Mouse (Mus musculus): ENCODE data around the gene Podxl. TPM values are rescaled to one million over a fixed set of nuclear protein-coding genes. Genes with fewer than 3 reads are reported as not detected.
"Not testable (repeated sequence)": the region's sequence is repeated elsewhere in the genome, so short reads cannot be mapped to it uniquely, and the experiment has no call there.

The Podxl gene
- polyA plus RNA-seq, 1 experiment = 23.1 TPM

DNA sequence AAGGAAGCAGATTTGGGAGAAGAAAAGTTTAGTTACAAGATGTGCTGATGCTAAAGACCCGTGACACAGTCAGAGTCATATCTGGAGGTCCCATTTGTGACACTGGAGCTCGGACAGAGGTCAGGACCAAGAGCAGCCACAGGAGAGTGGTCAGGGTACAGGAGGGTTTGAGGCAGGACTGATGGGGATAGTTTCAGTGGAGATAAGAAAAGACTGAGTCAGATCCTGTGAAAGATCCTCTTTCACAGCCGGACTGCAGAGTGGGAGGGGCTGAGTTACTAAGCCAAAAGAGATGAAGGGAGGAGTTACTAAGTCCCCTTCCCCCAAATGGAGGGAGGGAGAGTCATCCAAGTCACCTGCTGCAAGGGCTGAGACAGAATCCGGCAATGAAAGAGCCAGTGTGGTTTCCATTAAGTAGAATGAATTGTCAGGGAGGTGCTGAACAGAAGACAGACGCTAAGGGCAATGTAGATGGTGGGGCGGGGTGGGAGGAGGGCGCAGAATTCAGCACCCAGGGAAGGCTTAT, 4.4 kb upstream of the Podxl start:
- no peak for DNase-seq (ENCODE audit: low spot score)

- no peak for DNase-seq (ENCODE audit: low spot score)
These were observed 3.4 kb upstream of the Podxl start for GRCm38 (mm10) chr6:31567200-31567599.

DNA sequence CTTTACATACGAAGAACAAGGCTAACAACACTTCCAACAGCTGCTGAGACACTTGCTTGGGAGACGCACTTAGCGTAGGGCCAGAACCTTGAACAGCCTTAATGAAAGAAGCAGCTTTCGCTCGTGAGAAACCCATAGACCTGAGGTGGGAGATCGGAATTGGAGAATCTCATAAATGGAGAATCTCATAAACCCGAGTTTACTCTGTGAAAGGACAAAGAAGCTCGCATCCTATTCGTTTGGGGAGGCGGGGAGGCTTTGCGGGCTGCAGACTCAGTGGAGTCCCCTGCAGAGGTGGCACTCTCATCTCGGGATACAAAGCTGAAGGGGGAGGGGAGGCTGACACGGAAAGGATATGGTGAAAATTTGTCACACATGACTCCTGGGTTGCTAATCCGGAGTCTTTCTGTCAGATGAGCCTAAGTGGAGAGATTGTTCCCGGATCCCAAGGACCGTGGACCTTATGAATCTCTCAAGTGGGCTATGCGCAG, 1.2 kb upstream of the Podxl start:
- DNase-seq (ENCODE audit: low spot score) = no peak

DNA sequence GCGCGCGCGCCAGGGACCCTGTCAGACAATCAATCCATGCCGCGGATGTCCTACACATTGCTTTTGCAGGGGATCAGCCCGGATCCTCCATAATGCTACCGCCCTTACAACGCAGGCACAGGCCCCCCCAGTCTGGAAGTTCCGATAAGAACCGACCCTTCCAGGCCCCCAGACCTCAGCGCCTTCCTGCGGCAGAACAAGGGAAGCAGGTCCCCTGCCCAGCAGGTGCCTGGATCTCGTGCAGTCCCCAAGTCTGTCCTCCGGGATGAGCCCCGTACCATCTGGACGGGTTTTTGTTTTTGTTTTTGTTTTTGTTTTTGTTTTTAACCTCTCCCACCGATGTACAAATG, 376 bp upstream of the Podxl start:
- no peak for DNase-seq (ENCODE audit: low spot score)

GRCm38 (mm10) chr6:31562371-31563080, 1.3 kb downstream of the Podxl start:
- no peak for DNase-seq (ENCODE audit: low spot score)

GRCm38 (mm10) chr6:31561948-31562347, 1.8 kb downstream of the Podxl start:
- not testable (repeated sequence) for DNase-seq (ENCODE audit: low spot score)

- no peak for DNase-seq (ENCODE audit: low spot score)
These were observed 3.4 kb downstream of the Podxl start for GRCm38 (mm10) chr6:31560138-31560959.

DNA sequence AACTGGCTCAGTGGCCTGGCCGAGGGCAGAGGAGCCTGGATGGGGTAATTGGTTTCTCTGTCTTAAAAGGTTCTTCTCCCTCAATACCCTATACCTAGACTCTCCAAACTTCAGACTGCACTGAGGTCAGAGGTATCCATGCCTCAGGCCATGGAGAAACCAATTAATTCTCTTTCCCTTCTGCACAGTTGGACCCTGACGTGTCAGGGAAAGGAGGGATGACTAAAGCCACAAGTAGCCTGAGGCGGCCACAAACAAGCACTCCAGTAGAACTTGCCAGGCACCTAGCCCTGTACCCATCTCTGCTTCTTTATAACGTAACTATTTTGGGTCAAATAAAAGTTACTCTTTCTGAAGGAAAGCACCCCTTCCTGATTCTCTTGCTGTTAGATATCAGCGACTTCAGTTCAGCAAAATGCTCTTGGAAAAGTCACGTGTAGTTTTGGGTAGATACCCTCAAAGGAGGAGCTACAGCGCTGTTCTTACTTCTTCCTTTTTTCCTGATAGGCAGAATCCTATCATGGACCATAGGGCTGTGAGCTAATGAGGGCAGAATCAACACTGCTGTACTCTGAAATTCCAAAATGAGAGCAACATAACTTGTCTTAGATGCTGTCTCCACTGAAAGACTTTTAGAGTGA, 7.2 kb downstream of the Podxl start:
- DNase-seq (ENCODE audit: low spot score) = no peak

DNA sequence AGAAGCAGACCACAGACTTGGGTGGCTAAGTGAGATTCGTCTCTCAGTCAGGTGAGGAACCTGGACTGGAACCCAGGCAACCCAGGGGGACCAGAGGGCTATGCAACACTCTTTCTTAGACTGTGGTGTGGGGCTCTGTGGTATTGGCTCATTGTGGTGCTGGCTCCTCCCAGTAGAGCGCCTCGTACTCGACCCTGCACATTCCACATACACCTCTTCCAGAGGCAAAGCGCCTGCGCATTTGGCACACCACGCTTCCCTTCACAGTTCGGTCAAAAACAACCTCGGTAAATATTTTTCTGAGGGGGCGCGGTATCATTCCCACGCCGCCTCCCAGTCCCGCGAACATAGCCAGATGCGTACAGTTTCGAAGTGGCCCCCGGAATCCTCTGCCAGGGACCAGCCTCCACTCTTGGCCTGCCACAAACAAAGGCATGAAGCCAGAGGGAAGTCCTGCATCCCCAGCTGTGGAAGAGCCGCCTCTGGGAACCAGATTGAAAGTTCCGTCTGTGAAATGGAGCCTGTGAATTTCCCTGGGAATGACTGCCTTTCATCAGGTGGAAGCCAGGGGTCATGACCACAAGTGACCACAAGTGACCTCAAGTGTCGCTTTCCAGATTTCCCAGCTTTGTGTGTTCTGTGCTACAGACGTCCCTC, 12.8 kb downstream of the Podxl start:
- no peak for DNase-seq (ENCODE audit: low spot score)

DNA sequence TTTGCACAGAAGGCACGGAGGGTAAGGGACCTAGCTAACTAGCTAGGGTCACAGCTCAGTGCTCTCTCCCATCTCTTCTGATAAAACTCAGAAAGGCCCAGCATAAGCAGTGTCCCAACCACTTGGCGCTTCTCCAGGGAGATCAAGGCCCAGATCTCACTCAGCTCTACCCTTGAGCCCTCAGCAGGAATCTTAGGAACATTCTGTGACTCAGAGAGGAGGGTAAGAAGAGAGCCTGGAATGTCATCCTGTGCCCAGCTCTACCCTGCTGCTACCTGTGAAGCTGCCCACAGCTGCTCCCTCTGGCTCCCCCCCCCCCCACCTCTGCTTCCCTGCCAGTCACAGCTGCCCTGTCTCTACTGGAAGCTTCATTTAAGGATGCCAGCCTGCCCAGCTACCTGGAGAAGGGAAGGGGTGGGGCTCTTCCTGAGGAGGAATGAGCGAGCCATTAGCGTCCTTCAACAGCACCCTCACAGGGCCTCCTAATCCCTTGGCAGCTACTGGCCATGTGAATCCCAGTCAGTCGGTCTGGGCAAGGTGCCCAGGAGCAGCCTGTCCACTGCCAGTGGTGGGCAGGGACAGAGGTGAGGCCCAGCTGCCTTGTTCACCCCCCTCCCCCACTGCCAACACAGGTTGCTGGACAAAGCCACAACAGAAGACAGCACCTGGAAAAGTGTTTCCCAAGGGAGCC, 14.3 kb downstream of the Podxl start:
- DNase-seq (ENCODE audit: low spot score) = no peak

- no peak for DNase-seq (ENCODE audit: low spot score)
These were observed 19.5 kb downstream of the Podxl start for GRCm38 (mm10) chr6:31544318-31544717.

DNA sequence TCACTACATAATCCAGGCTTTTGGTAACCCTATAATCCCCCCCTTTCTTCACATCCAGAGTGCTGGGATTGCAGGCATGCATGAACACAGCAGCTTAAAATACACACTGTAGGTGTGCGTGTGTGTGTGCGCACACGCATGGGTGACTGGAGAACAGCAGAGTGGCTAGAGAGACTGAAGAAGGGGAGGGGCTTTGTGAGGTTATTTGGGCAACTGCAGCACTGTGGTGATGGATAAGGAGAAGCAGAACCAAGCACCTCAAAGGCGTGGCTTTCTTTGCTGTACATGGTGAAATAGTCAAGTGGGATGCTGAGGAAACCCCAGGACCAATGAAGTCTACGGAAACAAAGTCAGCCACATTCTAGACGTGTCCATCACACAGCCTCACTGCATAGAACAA, 23.8 kb downstream of the Podxl start:
- DNase-seq (ENCODE audit: low spot score) = no peak

- DNase-seq (ENCODE audit: low spot score) = no peak
These were observed 25.7 kb downstream of the Podxl start for GRCm38 (mm10) chr6:31538112-31538511.

DNA sequence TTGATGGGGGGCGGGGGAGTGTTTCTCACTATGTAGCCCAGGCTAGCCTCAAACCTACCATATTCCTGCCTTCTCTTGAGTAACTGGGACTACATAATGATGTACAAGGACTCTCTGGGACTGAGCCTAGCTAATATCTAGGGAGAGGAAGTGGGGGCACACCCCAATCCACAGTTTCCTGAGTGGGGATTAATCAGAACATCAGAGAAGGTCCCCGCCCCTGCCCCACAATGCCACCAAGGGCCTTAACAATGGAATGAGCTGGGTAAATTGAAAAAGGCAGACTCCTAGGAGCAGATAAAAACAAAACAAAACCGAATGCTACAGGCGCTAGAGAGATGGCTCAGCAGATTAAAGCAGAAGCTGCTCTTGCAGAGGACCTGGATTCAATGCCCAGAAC, 26.6 kb downstream of the Podxl start:
- DNase-seq (ENCODE audit: low spot score) = no peak

DNA sequence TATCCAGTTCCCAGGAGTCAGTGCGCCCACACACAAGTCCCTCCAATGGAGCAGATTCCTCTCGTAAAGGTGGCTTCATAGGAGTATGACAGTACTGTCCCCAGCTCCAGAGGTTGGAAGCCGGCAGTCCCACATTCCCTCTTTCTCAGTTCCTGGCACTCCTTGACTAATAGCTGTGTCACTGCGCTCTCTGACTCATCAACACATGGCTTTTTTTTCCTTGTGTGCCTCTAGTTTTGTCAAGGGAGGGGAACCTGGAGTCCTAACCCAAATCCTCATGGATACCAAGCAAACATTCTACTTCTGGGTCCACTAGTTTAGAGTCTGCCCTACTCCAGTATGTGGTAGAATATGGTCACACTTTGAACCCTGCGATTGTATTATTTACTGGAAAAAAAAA, 29.1 kb downstream of the Podxl start:
- DNase-seq (ENCODE audit: low spot score) = no peak

DNA sequence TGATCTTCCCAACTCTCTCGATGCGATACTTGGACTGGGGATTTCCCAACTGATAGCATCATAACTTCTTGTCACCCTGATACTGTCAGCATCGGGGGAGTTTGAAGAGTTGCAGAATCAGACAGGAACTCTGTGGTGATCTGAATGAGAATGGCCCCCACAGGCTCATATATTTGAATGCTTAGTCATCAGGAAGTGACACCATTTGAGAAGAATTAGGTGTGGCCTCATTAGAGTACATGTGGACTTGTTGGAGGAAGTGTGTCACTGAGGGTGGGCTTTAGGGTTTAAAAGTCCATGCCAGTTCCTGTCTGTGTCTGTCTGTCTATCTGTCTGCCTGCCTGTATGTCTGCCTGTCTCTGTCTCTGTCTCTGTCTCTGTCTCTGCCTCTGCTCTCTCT, 31.9 kb downstream of the Podxl start:
- no peak for DNase-seq (ENCODE audit: low spot score)

DNA sequence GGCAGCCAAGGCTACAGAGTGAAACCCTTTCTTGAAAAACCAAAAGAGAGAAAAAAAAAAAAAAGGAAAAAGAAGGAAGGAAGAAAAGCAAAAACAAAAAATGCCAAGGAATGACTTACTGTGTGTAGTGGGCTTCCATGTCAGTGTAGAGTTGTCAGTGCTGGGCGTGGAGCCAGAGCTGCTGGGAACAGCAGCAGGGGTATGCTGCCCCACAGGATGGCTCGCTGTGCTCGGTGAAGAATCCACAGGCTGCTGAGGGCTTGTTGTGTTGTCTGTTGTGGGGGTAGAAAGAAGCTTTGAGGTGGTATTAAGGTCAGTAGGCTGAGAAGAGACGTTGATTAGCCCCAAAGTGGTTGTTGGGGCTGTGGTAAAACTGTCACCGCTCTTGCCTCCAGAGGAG, 35.4 kb downstream of the Podxl start:
- DNase-seq (ENCODE audit: low spot score) = no peak

DNA sequence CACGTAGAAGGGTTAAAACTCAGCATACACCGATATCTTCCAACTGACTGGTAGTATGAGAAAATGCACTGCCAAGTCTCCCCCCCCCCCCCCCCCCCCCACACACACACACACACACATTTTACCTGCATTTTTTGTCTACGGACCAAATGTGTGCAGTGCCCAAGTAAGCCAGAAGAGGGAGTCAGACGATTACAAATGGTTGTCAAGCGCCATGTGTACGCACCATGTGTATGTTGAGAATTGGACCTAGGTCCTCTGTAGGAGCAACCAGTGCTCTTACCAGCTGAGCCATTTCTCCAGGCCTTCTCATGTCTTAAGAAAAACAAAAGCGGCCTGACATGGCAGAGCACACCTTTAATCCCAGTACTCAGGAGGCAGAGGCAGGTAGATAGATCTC, 35.9 kb downstream of the Podxl start:
- no peak for DNase-seq (ENCODE audit: low spot score)

DNA sequence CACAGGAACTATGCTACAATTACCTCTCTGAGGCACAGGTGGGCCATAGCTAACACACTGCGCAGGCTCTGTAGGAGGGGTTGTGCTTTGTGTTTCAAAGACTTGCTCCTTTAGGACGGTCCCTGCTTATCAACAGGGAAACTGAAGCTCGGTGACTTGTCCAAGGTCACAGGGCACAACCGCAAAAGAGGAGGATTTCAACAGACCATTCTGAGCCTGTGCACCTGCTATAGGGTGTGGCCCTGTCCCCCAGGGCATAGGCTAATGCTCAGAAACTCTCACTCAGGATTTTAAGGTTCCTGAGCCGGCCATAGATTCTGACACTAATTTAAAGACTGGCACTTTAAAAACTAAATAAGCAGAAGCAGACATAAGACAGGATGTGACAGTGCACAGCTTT, 36.9 kb downstream of the Podxl start:
- DNase-seq (ENCODE audit: low spot score) = no peak

DNA sequence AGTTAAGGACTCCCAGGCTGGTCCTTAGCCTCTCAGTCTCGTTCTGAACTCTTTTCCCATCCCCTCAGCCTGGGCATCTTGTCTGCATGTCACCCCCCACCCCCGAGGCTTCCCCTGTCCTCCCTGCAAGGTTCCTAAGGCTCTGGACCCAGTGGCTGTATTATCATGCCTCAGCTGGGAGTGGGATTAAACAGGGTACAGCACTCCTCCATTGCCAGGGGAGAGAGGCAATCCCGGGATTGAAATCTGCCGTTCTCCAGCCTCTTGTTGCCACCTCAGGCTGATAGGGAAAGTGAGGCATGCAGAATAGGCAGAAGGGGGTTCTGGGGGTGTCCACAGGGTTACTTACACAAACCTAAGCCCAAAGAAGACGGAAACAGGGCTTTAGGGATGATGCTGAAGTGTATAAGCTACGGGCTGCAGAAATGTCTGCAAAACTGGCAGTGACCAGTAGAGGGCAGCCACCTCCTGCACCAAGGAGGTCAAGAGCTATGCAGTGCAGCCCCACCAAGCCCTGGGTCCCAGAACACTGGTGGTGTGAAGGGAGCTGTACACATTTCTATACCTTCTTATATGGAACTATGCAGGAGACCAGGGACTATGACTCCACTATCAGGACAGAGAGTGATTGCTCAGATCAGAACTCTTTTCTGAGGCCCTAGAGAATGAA, 38.4 kb downstream of the Podxl start:
- no peak for DNase-seq (ENCODE audit: low spot score)

DNA sequence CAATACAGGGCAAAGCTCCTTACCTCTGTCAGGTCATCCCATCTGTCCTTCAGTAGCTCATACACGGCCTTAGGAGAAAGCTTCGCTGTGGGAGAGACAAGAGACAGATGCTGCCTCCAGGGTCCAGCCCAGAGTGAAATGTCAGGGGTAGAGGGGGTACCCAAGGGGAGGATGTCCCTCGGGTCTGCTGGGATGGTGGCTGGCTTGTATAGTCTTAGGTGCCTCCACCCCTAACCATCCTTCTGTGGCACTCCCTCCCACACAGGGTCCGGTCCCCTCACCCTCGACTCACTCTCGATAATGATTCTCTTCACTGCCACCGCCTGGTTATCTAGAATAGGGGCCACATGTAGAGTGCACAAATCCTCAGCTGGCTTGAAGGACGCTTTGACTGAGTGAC, 39.1 kb downstream of the Podxl start:
- no peak for DNase-seq (ENCODE audit: low spot score)
